In genomic region chr3:129831035-129831568, GRCm38 (mm10) we compare ENCODE assay signal across 8 mouse cellular contexts. TPM values are rescaled to one million over a fixed set of nuclear protein-coding genes. Genes with fewer than 3 reads are reported as not detected.
A peak's percentile ranks its signal among the peaks of the same experiment; 100 is the strongest.
DNase-seq lines count a peak whose midpoint lies in the region; ATAC-seq and TF ChIP-seq lines count a peak whose summit lies in the region.

Gar1 (minus strand) TSS chr3:129831396.

- no peak for TF ChIP-seq EP300 in heart, adult 2 months (IDR thresholded peaks at IDR 0.05; ENCODE audit: insufficient read depth, low read depth, low read length)

- 1% methylated on average over 55 of the region's 60 CpGs for WGBS in embryonic facial prominence, embryonic 14.5 days
- WGBS in heart, adult 2 months, result 1% methylated on average over 60 of the region's 60 CpGs
- 0% methylated on average over 60 of the region's 60 CpGs for WGBS in limb, embryonic 13.5 days
- under 1% methylated on average over 60 of the region's 60 CpGs for WGBS in midbrain, embryonic 16.5 days

- H3K9ac ChIP-seq in embryonic facial prominence, embryonic 14.5 days (ENCODE audit: low read depth, low read length), result peak within 1 kb of the TSS; percentile 87
- peak within 1 kb of the TSS; percentile 74 for H3K9ac ChIP-seq in heart, adult 2 months (ENCODE audit: low read depth, low read length)
- peak within 1 kb of the TSS; percentile 86 for H3K9ac ChIP-seq in limb, embryonic 13.5 days
- H3K9ac ChIP-seq in midbrain, embryonic 16.5 days (ENCODE audit: low read depth, low read length), result peak within 1 kb of the TSS; percentile 75

- ATAC-seq in embryonic facial prominence, embryonic 14.5 days (ENCODE audit: low read depth), result peak; percentile 95
- peak; percentile 94 for ATAC-seq in limb, embryonic 13.5 days (ENCODE audit: low FRiP score, low read depth)
- ATAC-seq in midbrain, embryonic 16.5 days, result peak; percentile 98

- H3K27me3 ChIP-seq in embryonic facial prominence, embryonic 14.5 days (replicated peaks; ENCODE audit: control insufficient read depth, insufficient read depth, low read length), result no peaks in the 10 kb centered on the region
- no peaks in the 10 kb centered on the region for H3K27me3 ChIP-seq in heart, adult 2 months (ENCODE audit: control insufficient read depth, insufficient read depth, low read length)
- H3K27me3 ChIP-seq in limb, embryonic 13.5 days, result no peaks in the 10 kb centered on the region
- H3K27me3 ChIP-seq in midbrain, embryonic 16.5 days (ENCODE audit: control insufficient read depth, insufficient read depth, low read depth, low read length), result no peaks in the 10 kb centered on the region

- peak; percentile 98 for DNase-seq in 3T3-L1 (ENCODE audit: low read depth, low spot score)
- DNase-seq in adrenal gland, postnatal 4 days (ENCODE audit: low spot score in 2 of 2), result peak; percentile 84 to 86
- DNase-seq in embryonic facial prominence, embryonic 14.5 days (ENCODE audit: low spot score), result peak; percentile 98
- peak; percentile 95 to 96 for DNase-seq in heart, adult 2 months
- DNase-seq in kidney, adult 8-10 months, result peak; percentile 94 to 95
- peak; percentile 82 to 95 for DNase-seq in spleen, postnatal 10 days (ENCODE audit: low spot score in 2 of 2)

- peaks cover 14% of the 10 kb centered on the region for H3K36me3 ChIP-seq in embryonic facial prominence, embryonic 14.5 days (ENCODE audit: control insufficient read depth, insufficient read depth, low read length)
- no peaks in the 10 kb centered on the region; the same call in 1 of the 2 replicates for H3K36me3 ChIP-seq in heart, adult 2 months (ENCODE audit: control insufficient read depth, insufficient read depth, low read length)
- peaks cover 23% of the 10 kb centered on the region for H3K36me3 ChIP-seq in limb, embryonic 13.5 days
- peaks cover under 1% of the 10 kb centered on the region for H3K36me3 ChIP-seq in midbrain, embryonic 16.5 days (ENCODE audit: control insufficient read depth, insufficient read depth, low read length)

- peak within 1 kb of the TSS; percentile 67 for H3K4me2 ChIP-seq in embryonic facial prominence, embryonic 14.5 days (ENCODE audit: low read depth, low read length)
- H3K4me2 ChIP-seq in limb, embryonic 13.5 days (replicated peaks), result peak within 1 kb of the TSS; percentile 73
- H3K4me2 ChIP-seq in midbrain, embryonic 16.5 days (ENCODE audit: low read length), result peak within 1 kb of the TSS; percentile 84

- TF ChIP-seq POLR2A in heart, adult 2 months (IDR thresholded peaks at IDR 0.05; ENCODE audit: insufficient read depth, low read depth, low read length), result 0 out of 2 replicates have a peak, but pooled peaks have one; percentile 30

- intact Hi-C loops in heart, adult 2 months (cut with DNase I), result loop anchor here (1.0 to 10.0 kb wide), 4 partner anchors 106 to 899 kb away; partner anchors contain the start of genes Elovl6, Rpl34 and Sec24b

- peaks cover 9% of the 10 kb centered on the region for H3K4me1 ChIP-seq in embryonic facial prominence, embryonic 14.5 days (ENCODE audit: control insufficient read depth, insufficient read depth, low read length)
- H3K4me1 ChIP-seq in heart, adult 2 months (ENCODE audit: control insufficient read depth, insufficient read depth, low read length), result peaks cover 1% of the 10 kb centered on the region
- peaks cover 11% of the 10 kb centered on the region for H3K4me1 ChIP-seq in limb, embryonic 13.5 days
- peaks cover 17% of the 10 kb centered on the region for H3K4me1 ChIP-seq in midbrain, embryonic 16.5 days (ENCODE audit: control insufficient read depth, insufficient read depth, low read length)

- TF ChIP-seq CTCF in heart, adult 2 months (IDR thresholded peaks at IDR 0.05), result no peak

- peak within 1 kb of the TSS; percentile 94 for H3K27ac ChIP-seq in embryonic facial prominence, embryonic 14.5 days (replicated peaks; ENCODE audit: low read depth, low read length)
- H3K27ac ChIP-seq in heart, adult 2 months, result peak within 1 kb of the TSS; percentile 91
- peak within 1 kb of the TSS; percentile 79 for H3K27ac ChIP-seq in limb, embryonic 13.5 days
- peak within 1 kb of the TSS; percentile 83 for H3K27ac ChIP-seq in midbrain, embryonic 16.5 days (ENCODE audit: low read length)

- peak within 1 kb of the TSS; percentile 98 for H3K4me3 ChIP-seq in embryonic facial prominence, embryonic 14.5 days (ENCODE audit: low read depth, low read length)
- peak within 1 kb of the TSS; percentile 90 for H3K4me3 ChIP-seq in heart, adult 2 months
- H3K4me3 ChIP-seq in limb, embryonic 13.5 days, result peak within 1 kb of the TSS; percentile 93
- peak within 1 kb of the TSS; percentile 96 for H3K4me3 ChIP-seq in midbrain, embryonic 16.5 days (ENCODE audit: low read depth, low read length)

- 0 out of 2 replicates have a peak, but pooled peaks cover 5% of the 10 kb centered on the region for H3K79me2 ChIP-seq in heart, adult 2 months (replicated peaks; ENCODE audit: control insufficient read depth, insufficient read depth, low read length)

- H3K9me3 ChIP-seq in embryonic facial prominence, embryonic 14.5 days (ENCODE audit: control insufficient read depth, low read length), result no peaks in the 10 kb centered on the region
- no peaks in the 10 kb centered on the region for H3K9me3 ChIP-seq in limb, embryonic 13.5 days
- H3K9me3 ChIP-seq in midbrain, embryonic 16.5 days (replicated peaks; ENCODE audit: control insufficient read depth, low read length, poor library complexity, severe bottlenecking), result no peaks in the 10 kb centered on the region

RNA-seq across cellular contexts. Expression of gene Gar1, which starts in this region (rescaled TPM):
- 10 to 100 TPM; 81.9 to 82.2 TPM for total RNA-seq in adrenal gland, postnatal 4 days (2021)
- 38.9 and 41.9 TPM in 2 replicates for polyA plus RNA-seq in embryonic facial prominence, embryonic 14.5 days (2014; fragmentation: Nextera tagmentation; extraction: Ambion mirVana)
- total RNA-seq in heart, adult 2 months (2021), result 10 to 100 TPM; 16.6 to 23.0 TPM
- polyA plus RNA-seq in heart, adult 2 months (2012; rRNA removed), result 11.4 and 19.7 TPM in 2 replicates
- polyA plus RNA-seq in limb, embryonic 13.5 days (2015; fragmentation: Nextera tagmentation; extraction: Ambion mirVana), result 69.1 and 72.5 TPM in 2 replicates
- 34.7 and 34.9 TPM in 2 replicates for polyA plus RNA-seq in midbrain, embryonic 16.5 days (2015; fragmentation: Nextera tagmentation; extraction: Ambion mirVana)

Comparison
In these comparisons a context has a peak if more than half of its experiments do, and no peak if none do; other contexts are left out.
1. Peak in every context shown above with its lines: DNase-seq, ATAC-seq, H3K4me3 ChIP-seq and H3K27ac ChIP-seq.